Mouse (Mus musculus) embryonic fibroblast, embryonic 13.5 days (primary cell): ENCODE data around the gene Gsta1.

ENCODE experiments used
- CTCF ChIP-seq: IDR thresholded peaks from 2 replicates; pipeline ENCODE4 v1.5.1; 2011; ENCODE audit warnings: mild to moderate bottlenecking, control low read depth, low read length, moderate library complexity, borderline replicate concordance; ENCODE audit not compliant: insufficient read depth
- POLR2A ChIP-seq: IDR thresholded peaks from 2 replicates; pipeline ENCODE4 v1.6.1; 2011; ENCODE audit warnings: low read depth, mild to moderate bottlenecking, control low read depth, low read length, moderate library complexity

- TF ChIP-seq CTCF (no peak), POLR2A (no peak)
Measured at GRCm38 (mm10) chr9:78188910-78189309, 41.5 kb upstream of the Gsta1 start.
